Mouse (Mus musculus) intestine, embryonic 16.5 days (tissue): ENCODE results near the gene Ugt1a9. TPM values are rescaled to one million over a fixed set of nuclear protein-coding genes. Genes with fewer than 3 reads are reported as not detected.
A peak's percentile ranks its signal among the peaks of the same experiment; 100 is the strongest.
"Not testable (repeated sequence)": the region's sequence is repeated elsewhere in the genome, so short reads cannot be mapped to it uniquely, and the experiment has no call there.

Experiments
- ATAC-seq: fragments of 200-750 bp; cut with Nextera tagmentation; 2 replicates; pipeline ENCODE4 v1.8.0; 2017; ENCODE audit warnings: moderate TSS enrichment, moderate library complexity
- H3K27ac ChIP-seq: fragments of 300-500 bp; sonication (generic); 2 replicates; pipeline ENCODE4 v1.5.1; 2014; ENCODE audit warnings: mild to moderate bottlenecking, low read length
- H3K27me3 ChIP-seq: fragments of 300-500 bp; sonication (generic); replicated peaks from 2 replicates; pipeline ENCODE4 v1.6.1; 2014; ENCODE audit warnings: low read length, control low read depth, mixed read lengths; ENCODE audit not compliant: control insufficient read depth, insufficient read depth
- H3K36me3 ChIP-seq: fragments of 300-500 bp; sonication (generic); 2 replicates; pipeline ENCODE4 v1.6.1; 2014; ENCODE audit warnings: low read length, control low read depth; ENCODE audit not compliant: control insufficient read depth, insufficient read depth
- H3K4me1 ChIP-seq: fragments of 300-500 bp; sonication (generic); 2 replicates; pipeline ENCODE4 v1.6.1; 2014; ENCODE audit warnings: low read length, control low read depth, mixed read lengths; ENCODE audit not compliant: control insufficient read depth, insufficient read depth
- H3K4me2 ChIP-seq: fragments of 300-500 bp; sonication (generic); 2 replicates; pipeline ENCODE4 v1.6.1; 2014; ENCODE audit warnings: low read depth, low read length, control low read depth
- H3K4me3 ChIP-seq: fragments of 300-500 bp; sonication (generic); 2 replicates; pipeline ENCODE4 v1.5.1; 2014; ENCODE audit warnings: mild to moderate bottlenecking, low read length
- H3K9ac ChIP-seq: fragments of 300-500 bp; sonication (generic); 2 replicates; pipeline ENCODE4 v1.6.1; 2014; ENCODE audit warnings: low read depth, low read length
- H3K9me3 ChIP-seq: fragments of 300-500 bp; sonication (generic); 2 replicates; pipeline ENCODE4 v1.6.1; 2016; ENCODE audit warnings: low read length, control low read depth; ENCODE audit not compliant: control insufficient read depth
- WGBS: fragments of 180-500 bp; shearing (Covaris S2); extraction: QIAGEN DNeasy Blood & Tissue Kit; methylation state at CpG from one replicate; pipeline ENCODE4 v1.1.7; 2014; 5-methylcytosine and 5-hydroxymethylcytosine counted together
- polyA plus RNA-seq: library from polyadenylated mRNA; unstranded; fragments of >200 nt; fragmentation: Nextera tagmentation; extraction: Ambion mirVana; gene quantifications from 2 replicates; pipeline ENCODE4 v1.2.1, GENCODE M21; 2015

The Ugt1a9 gene
- polyA plus RNA-seq, 1 experiment from 2014 or later: 17.8 TPM

GRCm38 (mm10) chr1:88077128-88077527, 6.5 kb downstream of the Ugt1a9 start:
- no peak overlapping the region for H3K27ac ChIP-seq
- no peak overlapping the region for H3K4me2 ChIP-seq
- H3K9me3 ChIP-seq: no peaks in the 10 kb centered on the region
- WGBS: 83% methylated on average over 1 of the region's 1 CpGs
- no peaks in the 10 kb centered on the region for H3K4me1 ChIP-seq
- ATAC-seq: no peak
- H3K36me3 ChIP-seq: no peaks in the 10 kb centered on the region
- no peak overlapping the region for H3K4me3 ChIP-seq
- no peak overlapping the region for H3K9ac ChIP-seq
- no peaks in the 10 kb centered on the region for H3K27me3 ChIP-seq

- no peak overlapping the region for H3K27ac ChIP-seq
- 87% methylated on average over 1 of the region's 1 CpGs for WGBS
- H3K36me3 ChIP-seq: no peaks in the 10 kb centered on the region
- H3K4me1 ChIP-seq: no peaks in the 10 kb centered on the region
- no peaks in the 10 kb centered on the region for H3K9me3 ChIP-seq
- no peak overlapping the region for H3K4me2 ChIP-seq
- H3K9ac ChIP-seq: no peak overlapping the region
- H3K27me3 ChIP-seq: no peaks in the 10 kb centered on the region
- ATAC-seq: no peak
- no peak overlapping the region for H3K4me3 ChIP-seq
These were observed 11.1 kb downstream of the Ugt1a9 start for GRCm38 (mm10) chr1:88081670-88082069.

GRCm38 (mm10) chr1:88086125-88086524, 15.5 kb downstream of the Ugt1a9 start:
- no peak overlapping the region for H3K4me2 ChIP-seq
- 45% methylated on average over 1 of the region's 1 CpGs for WGBS
- no peaks in the 10 kb centered on the region for H3K9me3 ChIP-seq
- no peaks in the 10 kb centered on the region for H3K36me3 ChIP-seq
- H3K9ac ChIP-seq: no peak overlapping the region
- peak overlapping the region; percentile 61 for H3K27ac ChIP-seq
- peak; percentile 94 for ATAC-seq
- H3K27me3 ChIP-seq: no peaks in the 10 kb centered on the region
- H3K4me1 ChIP-seq: no peaks in the 10 kb centered on the region; the same call in 1 of the 2 replicates
- H3K4me3 ChIP-seq: no peak overlapping the region

- Histone ChIP-seq H3K9ac (no peak within 1 kb of the TSS), H3K36me3 (no peaks in the 10 kb centered on the region), H3K27me3 (no peaks in the 10 kb centered on the region), H3K9me3 (no peaks in the 10 kb centered on the region), H3K4me1 (no peaks in the 10 kb centered on the region; the same call in 1 of the 2 replicates), H3K4me2 (no peak within 1 kb of the TSS), H3K4me3 (no peak within 1 kb of the TSS), H3K27ac (no peak within 1 kb of the TSS)
- WGBS: 59% methylated on average over 3 of the region's 3 CpGs
- no peak for ATAC-seq
These were observed 16.9 kb downstream of the Ugt1a9 start, which contains the start of gene Ugt1a8 for GRCm38 (mm10) chr1:88087513-88087912. Ugt1a8 (plus strand) TSS chr1:88087813.

GRCm38 (mm10) chr1:88092341-88092740, 21.7 kb downstream of the Ugt1a9 start:
- Histone ChIP-seq H3K4me2 (no peak overlapping the region), H3K9ac (no peak overlapping the region), H3K36me3 (no peaks in the 10 kb centered on the region), H3K4me1 (no peaks in the 10 kb centered on the region; the same call in 1 of the 2 replicates), H3K4me3 (no peak overlapping the region), H3K27ac (no peak overlapping the region), H3K27me3 (no peaks in the 10 kb centered on the region), H3K9me3 (no peaks in the 10 kb centered on the region)
- ATAC-seq: no peak

GRCm38 (mm10) chr1:88094270-88094676, 23.7 kb downstream of the Ugt1a9 start:
- H3K4me3 ChIP-seq, H3K9me3 ChIP-seq, H3K4me1 ChIP-seq, H3K9ac ChIP-seq, H3K27me3 ChIP-seq, H3K36me3 ChIP-seq: not testable (repeated sequence)
- H3K27ac ChIP-seq: peak overlapping the region; percentile 89
- WGBS: 58% methylated on average over 3 of the region's 3 CpGs
- peak overlapping the region; percentile 49; the same call in 1 of the 2 replicates for H3K4me2 ChIP-seq
- ATAC-seq: peak; percentile 69; the same call in 1 of the 2 replicates

- Histone ChIP-seq H3K27me3 (no peaks in the 10 kb centered on the region), H3K9ac (peak within 1 kb of the TSS; percentile 70), H3K27ac (peak within 1 kb of the TSS; percentile 89), H3K36me3 (no peaks in the 10 kb centered on the region), H3K4me1 (no peaks in the 10 kb centered on the region), H3K9me3 (no peaks in the 10 kb centered on the region), H3K4me2 (peak within 1 kb of the TSS; percentile 49), H3K4me3 (peak within 1 kb of the TSS; percentile 50)
- 27% methylated on average over 10 of the region's 10 CpGs for WGBS
- peak; percentile 82 for ATAC-seq
These were observed 24.4 kb downstream of the Ugt1a9 start, which contains the start of gene Ugt1a7c for GRCm38 (mm10) chr1:88094941-88095492. Ugt1a7c (plus strand) TSS chr1:88095062.

GRCm38 (mm10) chr1:88098546-88098945, 27.9 kb downstream of the Ugt1a9 start:
- H3K36me3 ChIP-seq, H3K9me3 ChIP-seq, H3K4me1 ChIP-seq, H3K27ac ChIP-seq, H3K4me2 ChIP-seq, H3K9ac ChIP-seq, H3K4me3 ChIP-seq, H3K27me3 ChIP-seq: not testable (repeated sequence)
- WGBS: 53% methylated on average over 3 of the region's 3 CpGs
- peak; percentile 69 for ATAC-seq

- not testable (repeated sequence) for ATAC-seq, H3K4me1 ChIP-seq, H3K36me3 ChIP-seq, H3K27ac ChIP-seq, H3K9me3 ChIP-seq, H3K27me3 ChIP-seq, H3K4me2 ChIP-seq, H3K9ac ChIP-seq, H3K4me3 ChIP-seq
- WGBS: 87% methylated on average over 2 of the region's 2 CpGs
These were observed 29.1 kb downstream of the Ugt1a9 start for GRCm38 (mm10) chr1:88099691-88100090.

GRCm38 (mm10) chr1:88103019-88103418, 32.4 kb downstream of the Ugt1a9 start, which contains the start of gene Ugt1a6b:
Ugt1a6b (plus strand) TSS chr1:88103252.
- peaks cover 16% of the 10 kb centered on the region for H3K4me1 ChIP-seq
- H3K9me3 ChIP-seq, H3K27ac ChIP-seq, H3K4me2 ChIP-seq, H3K9ac ChIP-seq, H3K36me3 ChIP-seq, H3K27me3 ChIP-seq, H3K4me3 ChIP-seq: not testable (repeated sequence)
- WGBS: 83% methylated on average over 2 of the region's 3 CpGs
- peak; percentile 11; the same call in 1 of the 2 replicates for ATAC-seq
